Mouse (Mus musculus): Measurements from ENCODE around the gene 2410137M14Rik. TPM values are rescaled to one million over a fixed set of nuclear protein-coding genes. Genes with fewer than 3 reads are reported as not detected.

Gene 2410137M14Rik
- total and polyA plus RNA-seq, 3 experiments: not detected

DNA sequence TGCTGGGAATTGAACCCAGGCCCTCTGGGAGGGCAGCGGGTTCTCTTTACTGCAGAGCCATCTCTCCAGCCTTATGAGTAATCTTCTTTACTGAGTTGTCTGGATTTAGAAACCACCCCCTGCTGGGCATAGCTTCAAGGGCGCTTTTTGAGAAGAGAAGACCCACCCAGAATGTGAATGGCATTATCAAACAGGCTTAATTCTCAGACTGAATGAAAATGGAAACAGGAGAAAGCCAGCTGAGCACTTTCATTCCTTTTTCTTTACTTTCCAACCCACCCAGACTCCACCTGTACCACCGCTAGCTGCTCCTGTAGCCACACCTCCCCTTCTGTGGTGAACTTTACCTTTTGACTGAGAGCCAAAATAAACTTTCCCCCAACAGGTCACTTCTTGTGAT lies 14.4 kb upstream of the 2410137M14Rik start:
- H3K36me3 ChIP-seq (ENCODE audit: control insufficient read depth in 1 of 2, insufficient read depth in 2 of 2, low read length in 2 of 2): peaks cover 0 to 11% of the 10 kb centered on the region in 2 experiments; a peak in 2 of 4 replicates
- H3K27me3 ChIP-seq (ENCODE audit: control insufficient read depth in 1 of 2, insufficient read depth in 2 of 2, low read length in 2 of 2): no peaks in the 10 kb centered on the region
- H3K79me2 ChIP-seq (ENCODE audit: control insufficient read depth, insufficient read depth, low read length, poor library complexity): no peaks in the 10 kb centered on the region
- H3K9me3 ChIP-seq (replicated peaks; ENCODE audit: insufficient read depth, low read length): no peaks in the 10 kb centered on the region
- no peak overlapping the region for H3K9ac ChIP-seq (ENCODE audit: control insufficient read depth, low read depth, low read length, poor library complexity, severe bottlenecking)
- no peak overlapping the region for H3K4me3 ChIP-seq (ENCODE audit: control insufficient read depth in 1 of 2, insufficient read depth in 1 of 2, low read depth in 2 of 2, low read length in 2 of 2)
- TF ChIP-seq RAD21 (IDR thresholded peaks at IDR 0.05; ENCODE audit: low read depth, low read length): no peak
- TF ChIP-seq MAX (IDR thresholded peaks at IDR 0.05; ENCODE audit: low read length): no peak
- TF ChIP-seq CHD1 (IDR thresholded peaks at IDR 0.05; ENCODE audit: low read depth, low read length): no peak
- TF ChIP-seq UBTF (IDR thresholded peaks at IDR 0.05; ENCODE audit: borderline replicate concordance, insufficient read depth, low read depth, low read length): no peak
- TF ChIP-seq JUND (IDR thresholded peaks at IDR 0.05; ENCODE audit: low read depth, low read length): no peak
- TF ChIP-seq E2F4 (IDR thresholded peaks at IDR 0.05; ENCODE audit: borderline replicate concordance, low read depth, low read length): no peak
- no peak for TF ChIP-seq MEF2A (IDR thresholded peaks at IDR 0.05; ENCODE audit: extremely low read depth, insufficient replicate concordance, low read depth, low read length, poor library complexity, severe bottlenecking)
- no peak for TF ChIP-seq ZC3H11A (IDR thresholded peaks at IDR 0.05; ENCODE audit: low read depth, low read length)
- no peak for TF ChIP-seq TCF12 (IDR thresholded peaks at IDR 0.05; ENCODE audit: low read depth, low read length)
- no peak for TF ChIP-seq RCOR1 (IDR thresholded peaks at IDR 0.05; ENCODE audit: low read depth, low read length)
- no peak for TF ChIP-seq SIN3A (IDR thresholded peaks at IDR 0.05; ENCODE audit: low read length)
- no peak for TF ChIP-seq MXI1 (IDR thresholded peaks at IDR 0.05; ENCODE audit: low read depth, low read length)
- no peak for TF ChIP-seq HCFC1 (IDR thresholded peaks at IDR 0.05; ENCODE audit: low read depth, low read length)
- TF ChIP-seq BHLHE40 (IDR thresholded peaks at IDR 0.05; ENCODE audit: borderline replicate concordance, low read depth, low read length): no peak
- no peak for TF ChIP-seq ETS1 (IDR thresholded peaks at IDR 0.05; ENCODE audit: low read depth, low read length)
- no peak for TF ChIP-seq ZKSCAN1 (IDR thresholded peaks at IDR 0.05; ENCODE audit: low read depth, low read length)
- TF ChIP-seq MAFK (IDR thresholded peaks at IDR 0.05; ENCODE audit: borderline replicate concordance, low read depth, low read length): no peak
- H3K4me1 ChIP-seq (ENCODE audit: control insufficient read depth in 1 of 2, insufficient read depth in 2 of 2, low read length in 2 of 2): peaks cover 3 to 8% of the 10 kb centered on the region in 2 experiments; a peak in 2 of 4 replicates
- H3K27ac ChIP-seq (ENCODE audit: control insufficient read depth, low read depth, low read length): no peak overlapping the region
- DNase-seq (ENCODE audit: low read depth, low spot score): no peak

DNA sequence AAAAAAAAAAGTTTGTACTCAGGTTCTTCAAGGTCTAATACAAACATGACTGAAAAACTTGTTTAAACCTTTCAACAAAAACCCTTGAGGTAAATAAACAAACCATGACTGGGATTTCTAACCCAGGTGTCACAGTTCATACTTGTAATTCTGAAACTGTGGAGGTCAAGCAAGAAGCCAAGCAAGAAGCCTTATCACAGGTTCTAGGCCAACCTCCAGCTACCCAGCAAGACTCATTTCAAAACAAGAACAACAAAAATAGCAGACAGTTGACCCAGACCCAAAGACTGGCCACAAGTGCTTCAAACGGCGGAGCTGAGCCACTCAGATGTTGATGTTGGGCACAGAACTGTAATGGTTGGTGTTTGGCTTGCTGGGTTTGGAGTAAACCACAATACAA lies 13.5 kb upstream of the 2410137M14Rik start:
- no peaks in the 10 kb centered on the region for H3K27me3 ChIP-seq (ENCODE audit: control insufficient read depth in 1 of 2, insufficient read depth in 2 of 2, low read length in 2 of 2)
- H3K9ac ChIP-seq (ENCODE audit: control insufficient read depth, low read depth, low read length, poor library complexity, severe bottlenecking): no peak overlapping the region
- H3K9me3 ChIP-seq (replicated peaks; ENCODE audit: insufficient read depth, low read length): no peaks in the 10 kb centered on the region
- no peak overlapping the region for H3K27ac ChIP-seq (ENCODE audit: control insufficient read depth, low read depth, low read length)
- TF ChIP-seq TBP (IDR thresholded peaks at IDR 0.05; ENCODE audit: low read depth, low read length) (no peak), SMC3 (IDR thresholded peaks at IDR 0.05; ENCODE audit: low read depth, low read length) (no peak), ETS1 (IDR thresholded peaks at IDR 0.05; ENCODE audit: low read depth, low read length) (no peak), MEF2A (IDR thresholded peaks at IDR 0.05; ENCODE audit: extremely low read depth, insufficient replicate concordance, low read depth, low read length, poor library complexity, severe bottlenecking) (no peak), UBTF (IDR thresholded peaks at IDR 0.05; ENCODE audit: borderline replicate concordance, insufficient read depth, low read depth, low read length) (no peak), RAD21 (IDR thresholded peaks at IDR 0.05; ENCODE audit: low read depth, low read length) (no peak), TCF12 (IDR thresholded peaks at IDR 0.05; ENCODE audit: low read depth, low read length) (no peak), MAZ (IDR thresholded peaks at IDR 0.05; ENCODE audit: low read depth, low read length) (no peak), JUND (IDR thresholded peaks at IDR 0.05; ENCODE audit: low read depth, low read length) (no peak), GATA1 (IDR thresholded peaks at IDR 0.05; ENCODE audit: low read depth, low read length) (no peak), BHLHE40 (IDR thresholded peaks at IDR 0.05; ENCODE audit: borderline replicate concordance, low read depth, low read length) (no peak), POLR2A (IDR thresholded peaks at IDR 0.05; ENCODE audit: control insufficient read depth in 1 of 2, insufficient read depth in 1 of 2, low read depth in 1 of 2, low read length in 2 of 2, poor library complexity in 1 of 2) (no peak), TAL1 (IDR thresholded peaks at IDR 0.05; ENCODE audit: low read length) (no peak), CTCF (IDR thresholded peaks at IDR 0.05 in 2 of 3, conservative IDR thresholded peaks at IDR 0.05 in 1 of 3; ENCODE audit: control insufficient read depth in 1 of 3, insufficient read depth in 1 of 3, low read depth in 2 of 3, low read length in 3 of 3, poor library complexity in 1 of 3, severe bottlenecking in 1 of 3) (no peak), KAT2A (conservative IDR thresholded peaks at IDR 0.05; ENCODE audit: low read depth, low read length) (no peak), CHD1 (IDR thresholded peaks at IDR 0.05; ENCODE audit: low read depth, low read length) (no peak), RCOR1 (IDR thresholded peaks at IDR 0.05; ENCODE audit: low read depth, low read length) (no peak), ZKSCAN1 (IDR thresholded peaks at IDR 0.05; ENCODE audit: low read depth, low read length) (no peak), ZNF384 (IDR thresholded peaks at IDR 0.05; ENCODE audit: low read depth, low read length) (no peak), MYC (IDR thresholded peaks at IDR 0.05; ENCODE audit: low read depth, low read length) (no peak)
- no peaks in the 10 kb centered on the region for H3K79me2 ChIP-seq (ENCODE audit: control insufficient read depth, insufficient read depth, low read length, poor library complexity)
- peaks cover 0 to 11% of the 10 kb centered on the region in 2 experiments; a peak in 2 of 4 replicates for H3K36me3 ChIP-seq (ENCODE audit: control insufficient read depth in 1 of 2, insufficient read depth in 2 of 2, low read length in 2 of 2)
- no peak for DNase-seq (ENCODE audit: low read depth, low spot score)
- peaks cover 3 to 8% of the 10 kb centered on the region in 2 experiments; a peak in 2 of 4 replicates for H3K4me1 ChIP-seq (ENCODE audit: control insufficient read depth in 1 of 2, insufficient read depth in 2 of 2, low read length in 2 of 2)
- no peak overlapping the region for H3K4me3 ChIP-seq (ENCODE audit: control insufficient read depth in 1 of 2, insufficient read depth in 1 of 2, low read depth in 2 of 2, low read length in 2 of 2)

Data from MEL (cell line).